Mouse (Mus musculus) CH12F3 (cell line): ENCODE data around the gene Gsta4.
"Not testable (repeated sequence)": the region's sequence is repeated elsewhere in the genome, so short reads cannot be mapped to it uniquely, and the experiment has no call there.

Experiments used
- in situ Hi-C: fragments of 300-500 bp; cut with MboI; formaldehyde crosslinking; loops from 2 replicates; pipeline ENCODE4 v1.14.3; 2020; ENCODE audit warnings: low sequenced_read_pairs

Gsta4 gene

GRCm38 (mm10) chr9:78228122-78228521, 45.5 kb downstream of the Gsta4 start:
- in situ Hi-C loops: no loop called here

GRCm38 (mm10) chr9:78229658-78230057, 47.1 kb downstream of the Gsta4 start:
- in situ Hi-C loops: not testable (repeated sequence)

GRCm38 (mm10) chr9:78230461-78230860, 47.9 kb downstream of the Gsta4 start, which contains the start of gene Gsta1:
Gene Gsta1 (plus strand): TSS chr9:78230656.
- in situ Hi-C loops: not testable (repeated sequence)

DNA sequence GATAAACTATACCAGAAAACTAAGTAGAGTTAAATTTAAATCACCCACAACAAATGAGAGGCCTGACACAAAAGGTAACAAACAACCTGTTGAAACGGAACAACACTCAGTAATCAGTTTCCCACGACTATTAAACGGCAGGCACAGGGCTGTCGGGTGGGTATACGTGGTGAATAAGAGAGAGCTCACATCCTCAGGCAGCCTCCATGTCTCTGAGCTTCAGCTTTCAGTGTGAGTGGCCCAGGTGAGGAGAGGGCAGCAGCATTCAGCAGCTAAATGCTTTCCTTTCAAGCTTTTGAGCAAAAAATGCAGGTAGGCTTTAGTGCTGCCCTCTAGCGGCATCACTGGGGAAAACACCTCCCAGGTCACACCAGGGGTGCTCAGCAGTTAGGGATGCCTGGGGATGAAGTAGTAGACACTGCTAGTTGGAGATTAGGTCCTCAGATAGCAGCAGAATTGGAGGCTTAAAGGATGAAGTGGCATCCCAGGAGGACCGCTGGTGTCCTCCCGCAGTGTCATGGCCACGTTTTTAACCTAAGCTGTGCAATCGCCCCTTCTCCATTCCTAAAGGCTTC, 50.6 kb downstream of the Gsta4 start:
- in situ Hi-C loops: not testable (repeated sequence)

- in situ Hi-C loops: not testable (repeated sequence)
Observed at GRCm38 (mm10) chr9:78255683-78256470, 73.3 kb downstream of the Gsta4 start.

DNA sequence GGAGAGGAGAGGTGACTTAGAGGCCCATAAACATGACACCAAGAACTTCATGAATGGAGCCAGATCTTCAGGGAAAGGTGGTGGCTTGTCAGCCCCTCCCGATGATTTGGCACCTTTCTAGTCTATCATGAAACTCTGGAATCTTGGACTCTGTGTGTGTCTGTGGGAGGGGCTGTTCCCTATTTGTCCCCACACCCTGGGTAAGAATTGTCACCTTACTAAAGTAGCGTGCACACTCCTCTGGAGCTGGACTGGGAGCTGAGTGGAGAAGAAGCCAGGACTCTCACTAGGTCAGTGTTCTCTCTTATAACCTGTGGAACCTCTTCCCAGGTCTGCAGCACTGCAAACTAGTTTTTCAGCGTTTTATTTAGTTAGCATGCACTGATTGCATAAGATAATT, 74.3 kb downstream of the Gsta4 start, which contains the start of gene Gm3776:
Gm3776 (plus strand) TSS at position 216 of the 400 bp plus-strand sequence.
- in situ Hi-C loops: not testable (repeated sequence)
